Mouse (Mus musculus): ENCODE results near the gene Ascc1. TPM values are rescaled to one million over a fixed set of nuclear protein-coding genes. Genes with fewer than 3 reads are reported as not detected.

Gene Ascc1
- polyA plus RNA-seq, 1 experiment: 26.5 TPM

DNA sequence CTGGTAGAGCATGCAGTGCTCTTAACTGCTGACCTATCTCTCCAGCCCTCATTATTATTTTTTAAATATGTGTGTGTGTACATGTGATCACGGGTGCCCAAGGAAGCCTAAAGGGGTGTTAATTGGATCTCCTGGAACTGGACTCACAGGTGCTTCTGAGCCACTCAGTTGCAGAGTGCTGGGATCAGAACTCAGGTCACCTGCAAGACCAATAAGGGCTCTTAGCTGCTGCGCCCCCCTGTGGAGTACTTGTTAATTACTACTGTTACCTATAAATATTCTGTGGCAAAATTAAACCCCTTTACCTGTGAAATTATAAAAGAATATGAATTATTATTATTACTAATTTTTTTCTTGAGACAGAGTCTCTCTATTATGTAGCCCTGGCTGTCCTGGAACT, 2.7 kb downstream of the Ascc1 start:
- H3K27ac ChIP-seq (ENCODE audit: insufficient read depth, low read depth, low read length): no peak overlapping the region
- TF ChIP-seq CTCF (IDR thresholded peaks at IDR 0.05; ENCODE audit: low read depth, low read length) (peak; percentile 68), POLR2A (IDR thresholded peaks at IDR 0.05; ENCODE audit: borderline replicate concordance, low read depth, low read length) (no peak)
- H3K4me1 ChIP-seq (ENCODE audit: control insufficient read depth, insufficient read depth, low read length): peaks cover 29% of the 10 kb centered on the region
- H3K4me3 ChIP-seq (ENCODE audit: insufficient read depth, low read length): no peak overlapping the region

DNA sequence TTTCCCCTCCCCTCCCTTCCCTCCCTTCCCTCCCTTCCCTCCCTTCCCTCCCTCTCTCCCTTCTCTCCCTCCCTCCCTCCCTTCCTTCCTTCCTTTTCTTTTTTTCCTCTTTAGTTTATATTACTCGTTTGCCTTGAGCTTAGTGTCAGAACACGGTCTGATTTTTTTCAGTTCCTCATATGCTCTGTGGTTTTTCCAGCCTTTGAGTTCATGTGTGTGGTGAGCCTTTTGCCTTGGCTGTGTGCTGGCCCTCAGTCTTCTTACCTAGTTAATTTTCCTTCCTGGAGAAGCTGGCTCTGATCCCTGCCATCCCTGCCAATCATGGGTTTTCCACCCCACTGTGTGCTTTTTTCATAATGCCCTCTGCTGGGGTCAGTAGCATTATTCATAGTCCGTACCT, 6.5 kb downstream of the Ascc1 start:
- Histone ChIP-seq H3K4me3 (ENCODE audit: insufficient read depth, low read length) (no peak overlapping the region), H3K27ac (ENCODE audit: insufficient read depth, low read depth, low read length) (peak overlapping the region; percentile 23), H3K4me1 (ENCODE audit: control insufficient read depth, insufficient read depth, low read length) (peaks cover 26% of the 10 kb centered on the region)
- no peak for TF ChIP-seq CTCF (IDR thresholded peaks at IDR 0.05; ENCODE audit: low read depth, low read length)

DNA sequence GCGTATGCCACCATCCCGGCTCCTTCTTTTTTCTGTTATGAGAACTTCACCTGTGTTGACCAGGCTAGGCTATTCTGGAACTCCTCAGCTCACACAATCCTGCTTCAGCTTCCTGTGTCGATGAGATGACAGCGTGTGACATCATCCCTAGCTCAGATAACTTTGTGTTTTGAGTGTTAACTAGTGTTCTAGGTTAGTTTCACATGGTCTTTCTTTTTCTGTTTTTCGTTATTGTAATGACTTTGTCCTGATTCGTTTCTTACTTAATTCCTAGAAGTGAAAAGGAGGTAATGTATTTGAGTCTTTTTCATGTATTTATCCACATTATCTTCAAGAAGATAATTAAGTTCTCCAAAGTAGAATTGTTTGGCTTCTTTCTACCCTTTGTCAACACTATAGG, 13.6 kb downstream of the Ascc1 start:
- no peak for TF ChIP-seq CTCF (IDR thresholded peaks at IDR 0.05; ENCODE audit: low read depth, low read length)
- no peak for TF ChIP-seq POLR2A (IDR thresholded peaks at IDR 0.05; ENCODE audit: borderline replicate concordance, low read depth, low read length)
- Histone ChIP-seq H3K4me1 (ENCODE audit: control insufficient read depth, insufficient read depth, low read length) (no peaks in the 10 kb centered on the region), H3K4me3 (ENCODE audit: insufficient read depth, low read length) (no peak overlapping the region), H3K27ac (ENCODE audit: insufficient read depth, low read depth, low read length) (no peak overlapping the region)

DNA sequence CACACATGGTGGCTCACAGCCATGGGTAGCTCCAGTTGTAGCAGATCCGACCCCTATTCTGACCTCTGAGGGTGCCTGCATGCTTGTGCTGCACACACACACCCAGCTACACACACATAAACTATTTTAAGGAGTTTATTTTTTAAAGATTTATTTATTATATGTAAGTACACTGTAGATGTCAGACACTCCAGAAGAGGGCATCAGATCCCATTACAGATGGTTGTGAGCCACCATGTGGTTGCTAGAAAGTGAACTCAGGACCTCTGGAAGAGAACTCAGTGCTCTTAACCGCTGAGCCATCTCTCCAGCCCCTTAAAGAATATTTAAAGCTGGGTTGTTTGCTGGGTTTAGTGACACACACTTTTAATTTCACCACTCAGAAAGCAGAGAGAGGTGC, 16.7 kb downstream of the Ascc1 start:
- no peak overlapping the region for H3K27ac ChIP-seq (ENCODE audit: insufficient read depth, low read depth, low read length)
- no peak overlapping the region for H3K4me3 ChIP-seq (ENCODE audit: insufficient read depth, low read length)
- H3K4me1 ChIP-seq (ENCODE audit: control insufficient read depth, insufficient read depth, low read length): no peaks in the 10 kb centered on the region
- TF ChIP-seq CTCF (IDR thresholded peaks at IDR 0.05; ENCODE audit: low read depth, low read length): no peak
- TF ChIP-seq POLR2A (IDR thresholded peaks at IDR 0.05; ENCODE audit: borderline replicate concordance, low read depth, low read length): no peak

DNA sequence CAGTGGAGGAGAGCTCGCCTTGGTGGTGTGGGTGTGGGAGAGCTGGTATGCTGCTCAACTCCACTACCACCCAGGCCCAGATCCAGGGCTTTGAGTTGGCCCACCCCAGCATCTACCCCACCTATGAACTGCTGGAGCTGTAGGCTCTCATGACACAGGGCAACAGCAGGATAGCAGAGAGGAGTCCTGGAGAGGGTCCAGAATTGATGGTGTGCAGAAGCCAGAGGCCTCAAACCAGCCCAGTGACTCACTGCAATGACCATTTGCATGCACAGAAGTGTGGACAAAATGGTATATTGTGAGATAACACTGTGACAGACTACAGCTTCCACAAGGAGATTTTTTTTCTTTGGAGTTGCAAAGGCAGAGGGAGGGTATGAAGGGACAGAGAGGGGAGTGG, 21.1 kb downstream of the Ascc1 start:
- no peak overlapping the region for H3K27ac ChIP-seq (ENCODE audit: insufficient read depth, low read depth, low read length)
- H3K4me1 ChIP-seq (ENCODE audit: control insufficient read depth, insufficient read depth, low read length): peaks cover 19% of the 10 kb centered on the region
- H3K4me3 ChIP-seq (ENCODE audit: insufficient read depth, low read length): no peak overlapping the region
- TF ChIP-seq CTCF (IDR thresholded peaks at IDR 0.05; ENCODE audit: low read depth, low read length) (no peak), POLR2A (IDR thresholded peaks at IDR 0.05; ENCODE audit: borderline replicate concordance, low read depth, low read length) (no peak)

DNA sequence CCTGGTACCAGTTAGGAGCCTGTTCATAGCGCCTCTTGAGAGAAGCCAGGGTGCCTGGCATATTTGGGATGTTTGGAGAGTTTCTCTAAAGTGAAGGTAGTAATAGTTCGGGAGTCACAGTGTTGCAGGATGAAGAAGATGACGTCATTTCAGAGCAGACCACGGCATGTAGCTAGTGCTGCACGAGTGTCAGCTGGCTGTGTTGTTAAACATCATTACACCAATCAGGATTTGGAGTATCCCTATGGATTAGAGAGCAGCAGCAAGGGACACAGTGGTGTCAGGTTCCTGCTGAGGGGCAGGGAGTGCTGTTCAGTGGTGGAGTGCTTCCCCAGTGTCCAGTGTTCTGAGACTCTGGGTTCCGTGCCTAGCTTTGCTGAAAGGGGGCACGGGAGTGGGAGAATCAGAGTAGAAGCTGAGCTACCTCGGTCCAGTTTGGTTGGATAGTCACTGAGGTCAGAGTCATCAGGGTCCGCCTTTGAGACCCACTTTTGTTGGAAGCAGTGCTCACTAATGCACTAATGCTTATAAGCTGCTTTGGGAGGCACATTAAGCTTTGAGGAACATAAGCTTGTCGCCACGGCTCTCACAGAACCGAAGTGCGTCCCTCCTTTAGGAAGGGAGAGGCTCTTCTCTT, 24.3 kb downstream of the Ascc1 start:
- Histone ChIP-seq H3K4me1 (ENCODE audit: control insufficient read depth, insufficient read depth, low read length) (peaks cover 22% of the 10 kb centered on the region), H3K4me3 (ENCODE audit: insufficient read depth, low read length) (no peak overlapping the region), H3K27ac (ENCODE audit: insufficient read depth, low read depth, low read length) (no peak overlapping the region)
- TF ChIP-seq POLR2A (IDR thresholded peaks at IDR 0.05; ENCODE audit: borderline replicate concordance, low read depth, low read length) (no peak), CTCF (IDR thresholded peaks at IDR 0.05; ENCODE audit: low read depth, low read length) (no peak)

DNA sequence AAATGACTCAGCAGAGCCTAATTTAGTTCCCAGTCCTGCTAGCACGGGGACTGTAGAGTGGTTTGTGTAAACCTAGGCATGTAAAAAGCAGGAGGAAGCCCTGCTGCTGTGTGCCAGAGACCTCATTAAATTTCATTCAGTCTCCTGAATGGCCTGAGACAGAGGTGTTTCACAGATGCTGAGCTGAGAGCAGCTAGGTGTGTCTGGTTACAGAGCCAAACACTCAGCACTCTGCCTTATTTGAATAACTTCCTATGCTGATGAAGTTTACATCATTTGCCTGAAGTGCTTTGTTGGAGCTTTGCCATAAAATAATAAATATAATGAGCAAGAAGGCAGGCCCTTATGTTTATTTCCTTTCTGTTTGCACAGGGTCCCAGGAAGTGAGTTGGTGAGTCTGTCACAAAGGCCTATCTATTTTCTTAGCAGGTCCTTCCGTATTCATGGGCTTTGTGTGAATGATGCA, 25.0 kb downstream of the Ascc1 start:
- peaks cover 27% of the 10 kb centered on the region for H3K4me1 ChIP-seq (ENCODE audit: control insufficient read depth, insufficient read depth, low read length)
- H3K27ac ChIP-seq (ENCODE audit: insufficient read depth, low read depth, low read length): no peak overlapping the region
- no peak overlapping the region for H3K4me3 ChIP-seq (ENCODE audit: insufficient read depth, low read length)
- TF ChIP-seq POLR2A (IDR thresholded peaks at IDR 0.05; ENCODE audit: borderline replicate concordance, low read depth, low read length) (no peak), CTCF (IDR thresholded peaks at IDR 0.05; ENCODE audit: low read depth, low read length) (no peak)

DNA sequence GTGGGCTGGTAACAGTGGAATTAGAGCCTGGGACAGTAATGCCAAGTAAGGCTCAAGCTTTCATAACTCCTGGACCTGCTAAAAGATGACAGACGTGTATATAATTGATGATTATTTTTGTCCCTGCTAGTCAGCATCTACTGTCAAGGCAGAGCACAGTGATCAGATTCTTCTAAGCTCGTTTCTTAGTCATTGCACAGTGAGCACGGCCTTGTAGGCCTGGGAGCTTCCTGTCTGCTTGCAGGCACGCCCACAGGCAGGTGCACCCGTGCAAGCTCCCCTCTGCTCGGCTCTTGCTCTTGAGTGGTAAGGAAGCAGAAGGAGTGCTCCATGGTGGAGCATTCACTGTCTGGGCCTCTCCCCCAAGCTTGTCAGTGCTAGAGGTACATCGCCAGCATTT, 25.6 kb downstream of the Ascc1 start:
- Histone ChIP-seq H3K4me1 (ENCODE audit: control insufficient read depth, insufficient read depth, low read length) (peaks cover 33% of the 10 kb centered on the region), H3K27ac (ENCODE audit: insufficient read depth, low read depth, low read length) (no peak overlapping the region), H3K4me3 (ENCODE audit: insufficient read depth, low read length) (no peak overlapping the region)
- TF ChIP-seq POLR2A (IDR thresholded peaks at IDR 0.05; ENCODE audit: borderline replicate concordance, low read depth, low read length): no peak
- TF ChIP-seq CTCF (IDR thresholded peaks at IDR 0.05; ENCODE audit: low read depth, low read length): no peak

DNA sequence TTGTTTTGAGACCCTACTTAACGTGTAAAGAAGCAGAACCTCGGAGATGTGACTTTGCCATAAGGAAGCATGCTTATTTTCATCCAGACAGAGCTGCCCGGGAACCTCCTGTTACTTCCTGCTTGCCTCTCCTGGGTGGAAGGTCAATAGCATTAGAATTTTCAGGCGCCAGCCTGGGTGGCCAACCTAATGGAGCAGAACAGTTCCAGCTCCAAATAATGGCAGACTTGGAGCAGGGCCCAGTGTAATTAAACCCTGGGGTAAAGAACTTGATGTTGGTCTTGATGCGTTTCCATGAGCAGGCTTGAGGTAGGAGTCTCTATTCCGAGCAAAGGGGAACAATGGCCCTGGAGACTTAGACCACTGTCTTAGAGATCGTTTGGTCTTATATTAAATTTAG, 26.4 kb downstream of the Ascc1 start:
- Histone ChIP-seq H3K27ac (ENCODE audit: insufficient read depth, low read depth, low read length) (no peak overlapping the region), H3K4me3 (ENCODE audit: insufficient read depth, low read length) (no peak overlapping the region), H3K4me1 (ENCODE audit: control insufficient read depth, insufficient read depth, low read length) (peaks cover 37% of the 10 kb centered on the region)
- TF ChIP-seq POLR2A (IDR thresholded peaks at IDR 0.05; ENCODE audit: borderline replicate concordance, low read depth, low read length) (no peak), CTCF (IDR thresholded peaks at IDR 0.05; ENCODE audit: low read depth, low read length) (no peak)

DNA sequence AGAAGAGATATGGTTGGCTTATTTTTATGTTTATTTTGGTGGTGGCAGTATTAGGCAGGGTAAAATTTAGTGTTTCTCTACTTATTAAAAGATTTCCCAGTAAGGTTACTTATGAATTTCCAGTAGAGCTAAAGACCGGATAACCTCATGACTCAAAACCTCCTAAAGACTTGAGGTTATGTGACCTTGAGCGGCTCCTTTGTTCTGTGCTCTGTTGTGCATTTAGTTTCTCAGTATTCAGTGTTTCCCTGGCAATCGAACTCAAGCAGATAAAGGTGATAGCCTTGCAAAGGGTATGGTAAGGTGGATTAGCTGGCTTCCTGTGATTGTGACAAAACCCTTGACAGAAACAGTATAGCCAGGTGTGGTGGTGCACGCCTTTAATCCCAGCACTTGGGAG, 26.8 kb downstream of the Ascc1 start:
- Histone ChIP-seq H3K27ac (ENCODE audit: insufficient read depth, low read depth, low read length) (no peak overlapping the region), H3K4me1 (ENCODE audit: control insufficient read depth, insufficient read depth, low read length) (peaks cover 37% of the 10 kb centered on the region), H3K4me3 (ENCODE audit: insufficient read depth, low read length) (no peak overlapping the region)
- no peak for TF ChIP-seq CTCF (IDR thresholded peaks at IDR 0.05; ENCODE audit: low read depth, low read length)
- no peak for TF ChIP-seq POLR2A (IDR thresholded peaks at IDR 0.05; ENCODE audit: borderline replicate concordance, low read depth, low read length)

DNA sequence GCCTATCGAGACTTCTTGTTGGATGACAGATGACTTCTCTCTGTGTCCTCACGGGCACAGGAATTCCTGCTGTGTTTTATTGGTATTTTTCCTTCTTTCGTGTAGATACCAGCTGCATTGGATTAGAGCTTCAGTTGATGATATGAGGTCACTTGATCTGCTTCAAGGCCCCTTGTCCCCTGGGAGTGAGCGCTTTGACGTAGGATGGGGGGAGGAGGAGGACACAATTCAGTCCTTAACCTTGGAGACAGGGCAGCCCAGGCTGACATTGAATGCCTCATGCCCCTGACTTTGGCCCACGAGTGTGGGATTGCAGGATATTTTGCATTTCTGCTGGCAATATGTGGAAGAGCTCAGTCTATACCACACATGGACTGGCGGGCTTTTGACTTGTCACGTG, 29.0 kb downstream of the Ascc1 start:
- peaks cover 37% of the 10 kb centered on the region for H3K4me1 ChIP-seq (ENCODE audit: control insufficient read depth, insufficient read depth, low read length)
- no peak overlapping the region for H3K27ac ChIP-seq (ENCODE audit: insufficient read depth, low read depth, low read length)
- no peak overlapping the region for H3K4me3 ChIP-seq (ENCODE audit: insufficient read depth, low read length)
- TF ChIP-seq POLR2A (IDR thresholded peaks at IDR 0.05; ENCODE audit: borderline replicate concordance, low read depth, low read length) (no peak), CTCF (IDR thresholded peaks at IDR 0.05; ENCODE audit: low read depth, low read length) (no peak)

All from bone marrow macrophage, adult 2 months (primary cell).